ENCODE assay signal across 8 mouse cellular contexts in the genomic region with DNA sequence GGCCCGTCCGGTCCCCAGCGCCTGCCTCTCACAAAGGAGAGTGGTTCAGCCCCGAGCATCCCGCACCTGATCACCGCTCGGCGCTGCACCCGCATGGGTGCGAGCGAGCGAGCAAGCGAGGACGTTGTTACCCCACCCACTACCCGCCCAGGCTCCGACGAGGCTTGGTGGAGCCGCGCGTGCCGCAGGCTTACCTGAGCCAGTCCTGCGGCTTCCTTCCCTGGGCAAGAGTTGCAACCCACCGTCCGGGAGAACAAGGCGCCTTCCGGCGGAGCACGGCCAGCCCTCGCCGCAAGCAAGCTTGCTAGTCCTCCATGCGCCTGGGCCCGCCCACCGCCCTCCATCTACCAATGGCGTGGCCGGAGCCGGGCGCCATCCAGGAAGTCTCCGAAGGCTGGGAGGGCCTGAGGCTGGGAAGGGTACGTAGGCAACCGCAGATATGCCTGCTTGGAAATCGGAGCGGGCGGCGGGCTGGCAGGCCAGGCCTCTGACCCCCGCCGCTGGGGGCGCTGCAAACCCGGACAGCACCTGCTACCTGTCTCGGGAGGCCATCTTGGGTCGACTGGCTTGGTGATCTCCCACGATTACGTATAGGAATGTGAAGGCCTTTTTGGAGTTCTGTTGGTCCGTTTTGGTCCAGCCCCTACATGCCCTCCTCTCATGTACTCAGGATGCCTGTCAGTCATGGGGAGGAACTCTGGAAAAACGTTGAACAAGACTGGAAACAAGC. TPM values are rescaled to one million over a fixed set of nuclear protein-coding genes. Genes with fewer than 3 reads are reported as not detected.
DNase-seq lines count a peak whose midpoint lies in the region; ATAC-seq and TF ChIP-seq lines count a peak whose summit lies in the region.

Chd8 (minus strand) TSS at position 297 of the 730 bp plus-strand sequence.

- H3K9ac ChIP-seq in CH12.LX (ENCODE audit: insufficient read depth, low read depth), result peak within 1 kb of the TSS; percentile 45
- H3K9ac ChIP-seq in forebrain, embryonic 11.5 days (ENCODE audit: low read length), result peak within 1 kb of the TSS; percentile 85
- H3K9ac ChIP-seq in heart, embryonic 16.5 days (ENCODE audit: low read length), result peak within 1 kb of the TSS; percentile 93
- peak within 1 kb of the TSS; percentile 84 for H3K9ac ChIP-seq in liver, embryonic 16.5 days (ENCODE audit: low read depth, low read length)
- H3K9ac ChIP-seq in neural tube, embryonic 13.5 days, result peak within 1 kb of the TSS; percentile 95

- H3K4me1 ChIP-seq in CH12.LX (ENCODE audit: control insufficient read depth in 1 of 2, insufficient read depth in 2 of 2), result peaks cover 0 to 25% of the 10 kb centered on the region in 2 experiments; a peak in 2 of 4 replicates
- peaks cover 6% of the 10 kb centered on the region; the same call in 1 of the 2 replicates for H3K4me1 ChIP-seq in forebrain, embryonic 11.5 days (replicated peaks; ENCODE audit: control insufficient read depth, insufficient read depth, low read length)
- peaks cover 7% of the 10 kb centered on the region for H3K4me1 ChIP-seq in heart, embryonic 16.5 days (ENCODE audit: control insufficient read depth, insufficient read depth, low read length)
- peaks cover 18% of the 10 kb centered on the region for H3K4me1 ChIP-seq in liver, embryonic 16.5 days (ENCODE audit: control insufficient read depth, low read depth, low read length)
- peaks cover 24% of the 10 kb centered on the region for H3K4me1 ChIP-seq in neural tube, embryonic 13.5 days (replicated peaks)
- peaks cover 5% of the 10 kb centered on the region; the same call in 1 of the 2 replicates for H3K4me1 ChIP-seq in testis, adult 2 months (ENCODE audit: control insufficient read depth, insufficient read depth, low read length)

- H3K4me3 ChIP-seq in CH12.LX (replicated peaks in 1 of 3; ENCODE audit: low read depth in 2 of 3, low read length in 2 of 3, poor library complexity in 1 of 3), result peak within 1 kb of the TSS; percentile 71 to 88 (median 77)
- H3K4me3 ChIP-seq in forebrain, embryonic 11.5 days (ENCODE audit: low read depth, low read length), result peak within 1 kb of the TSS; percentile 76
- peak within 1 kb of the TSS; percentile 74 for H3K4me3 ChIP-seq in heart, embryonic 16.5 days (ENCODE audit: low read length)
- peak within 1 kb of the TSS; percentile 83 for H3K4me3 ChIP-seq in liver, embryonic 16.5 days (ENCODE audit: low read depth, low read length)
- H3K4me3 ChIP-seq in neural tube, embryonic 13.5 days, result peak within 1 kb of the TSS; percentile 94
- H3K4me3 ChIP-seq in testis, adult 2 months (ENCODE audit: control insufficient read depth, low read depth, low read length), result peak within 1 kb of the TSS; percentile 77

- no peaks in the 10 kb centered on the region for H3K9me3 ChIP-seq in CH12.LX (replicated peaks; ENCODE audit: low read length)
- no peaks in the 10 kb centered on the region for H3K9me3 ChIP-seq in forebrain, embryonic 11.5 days (ENCODE audit: control insufficient read depth, low read length)
- no peaks in the 10 kb centered on the region for H3K9me3 ChIP-seq in heart, embryonic 16.5 days (replicated peaks; ENCODE audit: control insufficient read depth, low read length)
- no peaks in the 10 kb centered on the region for H3K9me3 ChIP-seq in liver, embryonic 16.5 days (replicated peaks; ENCODE audit: control insufficient read depth, low read length)
- H3K9me3 ChIP-seq in neural tube, embryonic 13.5 days, result no peaks in the 10 kb centered on the region

- dilution Hi-C loops in CH12.LX (cut with MboI; ENCODE audit: extremely low pct_ligation_motif_present, extremely low pct_unique_long_range_greater_than_20kb, low sequenced_read_pairs), result no loop called here

- H3K27ac ChIP-seq in CH12.LX (ENCODE audit: insufficient read depth, low read depth), result peak within 1 kb of the TSS; percentile 46
- peak within 1 kb of the TSS; percentile 85 for H3K27ac ChIP-seq in forebrain, embryonic 11.5 days (ENCODE audit: low read depth, low read length)
- H3K27ac ChIP-seq in heart, embryonic 16.5 days (ENCODE audit: low read length), result peak within 1 kb of the TSS; percentile 87
- H3K27ac ChIP-seq in liver, embryonic 16.5 days (ENCODE audit: low read length), result peak within 1 kb of the TSS; percentile 92
- H3K27ac ChIP-seq in neural tube, embryonic 13.5 days (replicated peaks), result peak within 1 kb of the TSS; percentile 95
- H3K27ac ChIP-seq in testis, adult 2 months (ENCODE audit: control insufficient read depth, insufficient read depth, low read depth, low read length), result peak within 1 kb of the TSS; percentile 97

- TF ChIP-seq EP300 in CH12.LX (IDR thresholded peaks at IDR 0.05; ENCODE audit: low read length), result no peak

- no peaks in the 10 kb centered on the region for H3K27me3 ChIP-seq in CH12.LX (replicated peaks)
- H3K27me3 ChIP-seq in forebrain, embryonic 11.5 days (ENCODE audit: control insufficient read depth, insufficient read depth, low read length), result no peaks in the 10 kb centered on the region
- no peaks in the 10 kb centered on the region for H3K27me3 ChIP-seq in heart, embryonic 16.5 days (ENCODE audit: control insufficient read depth, insufficient read depth, low read length)
- H3K27me3 ChIP-seq in liver, embryonic 16.5 days (ENCODE audit: control insufficient read depth, insufficient read depth, low read depth, low read length), result no peaks in the 10 kb centered on the region
- H3K27me3 ChIP-seq in neural tube, embryonic 13.5 days, result no peaks in the 10 kb centered on the region
- H3K27me3 ChIP-seq in testis, adult 2 months (ENCODE audit: control insufficient read depth, insufficient read depth, low read length), result no peaks in the 10 kb centered on the region

- under 1% methylated on average over 54 of the region's 54 CpGs for WGBS in forebrain, embryonic 11.5 days
- WGBS in heart, embryonic 16.5 days, result under 1% methylated on average over 54 of the region's 54 CpGs
- WGBS in liver, embryonic 16.5 days (ENCODE audit: insufficient replicate concordance), result under 1% methylated on average over 47 of the region's 54 CpGs
- under 1% methylated on average over 54 of the region's 54 CpGs for WGBS in neural tube, embryonic 13.5 days

- ATAC-seq in forebrain, embryonic 11.5 days (replicated peaks; ENCODE audit: low FRiP score), result peak; percentile 100
- peak; percentile 100 for ATAC-seq in heart, embryonic 16.5 days (replicated peaks; ENCODE audit: extremely low read depth, insufficient read depth, low FRiP score)
- ATAC-seq in liver, embryonic 16.5 days (ENCODE audit: low read depth), result peak; percentile 99
- peak; percentile 100 for ATAC-seq in neural tube, embryonic 13.5 days (ENCODE audit: low read depth)

- TF ChIP-seq RAD21 in CH12.LX (IDR thresholded peaks at IDR 0.05; ENCODE audit: low read depth, low read length), result peak; percentile 23

- TF ChIP-seq POLR2A in CH12.LX (IDR thresholded peaks at IDR 0.05; ENCODE audit: low read depth, low read length), result peak; percentile 89
- peak; percentile 70 for TF ChIP-seq POLR2A in testis, adult 2 months (IDR thresholded peaks at IDR 0.05; ENCODE audit: control insufficient read depth, low read depth, low read length)

- H3K79me2 ChIP-seq in CH12.LX (replicated peaks; ENCODE audit: control insufficient read depth, extremely low read depth, insufficient read depth, poor library complexity, severe bottlenecking), result peaks cover 33% of the 10 kb centered on the region

- peak within 1 kb of the TSS; percentile 59 for H3K4me2 ChIP-seq in CH12.LX (ENCODE audit: insufficient read depth, low read depth, poor library complexity, severe bottlenecking)
- peak within 1 kb of the TSS; percentile 65 for H3K4me2 ChIP-seq in forebrain, embryonic 11.5 days (ENCODE audit: low read depth, low read length, severe bottlenecking)
- H3K4me2 ChIP-seq in heart, embryonic 16.5 days (ENCODE audit: low read depth, low read length), result peak within 1 kb of the TSS; percentile 85
- H3K4me2 ChIP-seq in liver, embryonic 16.5 days (ENCODE audit: low read depth, low read length), result peak within 1 kb of the TSS; percentile 95
- peak within 1 kb of the TSS; percentile 64 for H3K4me2 ChIP-seq in neural tube, embryonic 13.5 days

- in situ Hi-C loops in CH12.LX (cut with MboI; ENCODE audit: low pct_ligation_motif_present, low pct_unique_long_range_greater_than_20kb, low sequenced_read_pairs), result no loop called here

- peaks cover 2 to 12% of the 10 kb centered on the region in 2 experiments for H3K36me3 ChIP-seq in CH12.LX (replicated peaks in 1 of 2; ENCODE audit: control insufficient read depth in 1 of 2, insufficient read depth in 1 of 2, low read length in 1 of 2)
- no peaks in the 10 kb centered on the region for H3K36me3 ChIP-seq in forebrain, embryonic 11.5 days (ENCODE audit: control insufficient read depth, insufficient read depth, low read length)
- H3K36me3 ChIP-seq in heart, embryonic 16.5 days (ENCODE audit: control insufficient read depth, insufficient read depth), result no peaks in the 10 kb centered on the region
- no peaks in the 10 kb centered on the region for H3K36me3 ChIP-seq in liver, embryonic 16.5 days (ENCODE audit: control insufficient read depth, insufficient read depth)
- H3K36me3 ChIP-seq in neural tube, embryonic 13.5 days, result peaks cover 16% of the 10 kb centered on the region
- no peaks in the 10 kb centered on the region for H3K36me3 ChIP-seq in testis, adult 2 months (ENCODE audit: control insufficient read depth, insufficient read depth, low read length)

- peak in 1 of 2 experiments; percentile 88; a peak in 2 of 4 replicates for TF ChIP-seq CTCF in CH12.LX (conservative IDR thresholded peaks at IDR 0.05 in 1 of 2, IDR thresholded peaks at IDR 0.05 in 1 of 2; ENCODE audit: low read depth in 2 of 2, low read length in 2 of 2)
- peak; percentile 66 for TF ChIP-seq CTCF in testis, adult 2 months (IDR thresholded peaks at IDR 0.05; ENCODE audit: control insufficient read depth, insufficient read depth, insufficient replicate concordance, low read depth, low read length)

- peak; percentile 97 for DNase-seq in CH12.LX (ENCODE audit: extremely low read depth)
- peak; percentile 92 for DNase-seq in c-Kit-positive CD71-positive TER-119-negative erythroid progenitor cells, embryonic 14.5 days (ENCODE audit: low read depth)
- DNase-seq in forebrain, embryonic 11.5 days (ENCODE audit: low spot score), result peak; percentile 98
- peak; percentile 98 to 99 for DNase-seq in kidney, postnatal 4 days

TF ChIP-seq in CH12.LX, 34 proteins besides CTCF, POLR2A, EP300 and RAD21 (continues in another document):
- peak; percentile 86 for TF ChIP-seq HCFC1 (IDR thresholded peaks at IDR 0.05; ENCODE audit: low read depth, low read length)
- TF ChIP-seq TCF12 (IDR thresholded peaks at IDR 0.05; ENCODE audit: low read depth, low read length), result peak; percentile 79
- peak; percentile 84; the same call in 1 of the 2 replicates for TF ChIP-seq MAX (IDR thresholded peaks at IDR 0.05; ENCODE audit: low read length)

RNA-seq across cellular contexts. Expression of gene Chd8, which starts in this region (rescaled TPM):
- total RNA-seq in CH12.LX (2012; rRNA removed) (49.2 and 51.9 TPM in 2 replicates), CH12.LX (2014; rRNA removed) (16.8 and 17.3 TPM in 2 replicates)
- polyA plus RNA-seq in CH12.LX (2012; ENCODE audit: insufficient read length, low read depth), result 89.2 and 96.8 TPM in 2 replicates
- 55.3 and 62.9 TPM in 2 replicates for polyA plus RNA-seq in forebrain, embryonic 11.5 days (2014; fragmentation: Nextera tagmentation; extraction: Ambion mirVana)
- polyA plus RNA-seq in heart, embryonic 16.5 days (2015; fragmentation: Nextera tagmentation; extraction: Ambion mirVana), result 20.8 and 21.9 TPM in 2 replicates
- polyA plus RNA-seq in liver, embryonic 16.5 days (2015; fragmentation: Nextera tagmentation; extraction: Ambion mirVana), result 11.6 and 12.6 TPM in 2 replicates
- polyA plus RNA-seq in neural tube, embryonic 13.5 days (2015; fragmentation: Nextera tagmentation; extraction: Ambion mirVana), result 35.8 and 47.6 TPM in 2 replicates
- polyA plus RNA-seq in testis, adult 2 months (2012; rRNA removed), result 16.4 and 17.5 TPM in 2 replicates

Comparison
In these comparisons a context has a peak if more than half of its experiments do, and no peak if none do; other contexts are left out.
1. Peak in every context shown above with its lines: DNase-seq, ATAC-seq, H3K4me3 ChIP-seq and H3K27ac ChIP-seq.
2. H3K27ac ChIP-seq: peak in every context shown above with its lines; median percentile 97 in testis, adult 2 months; 95 in neural tube, embryonic 13.5 days; 92 in liver, embryonic 16.5 days; 87 in heart, embryonic 16.5 days; 85 in forebrain, embryonic 11.5 days; 46 in CH12.LX.
3. H3K9ac ChIP-seq: peak in every context shown above with its lines; median percentile 95 in neural tube, embryonic 13.5 days; 93 in heart, embryonic 16.5 days; 85 in forebrain, embryonic 11.5 days; 84 in liver, embryonic 16.5 days; 45 in CH12.LX.